Mouse (Mus musculus) neutrophil, adult 5-6 weeks (primary cell): ENCODE results near the gene Drc3. TPM values are rescaled to one million over a fixed set of nuclear protein-coding genes. Genes with fewer than 3 reads are reported as not detected.

Experiments
- ATAC-seq: fragments of 151-379, 151-347 bp; 2 replicates; pipeline ENCODE4 v1.8.0; 2017; ENCODE audit warnings: mild to moderate bottlenecking, moderate TSS enrichment; ENCODE audit not compliant: insufficient number of reproducible peaks, poor library complexity, low FRiP score, severe bottlenecking; ENCODE audit errors: extremely low read depth
- total RNA-seq: library from RNA; stranded (forward); fragments of 200-1000 nt; gene quantifications from 2 replicates; pipeline ENCODE4 v1.2.3, GENCODE M21; 2017

The Drc3 gene
- 0.37 and 0.58 TPM in 2 replicates for total RNA-seq

DNA sequence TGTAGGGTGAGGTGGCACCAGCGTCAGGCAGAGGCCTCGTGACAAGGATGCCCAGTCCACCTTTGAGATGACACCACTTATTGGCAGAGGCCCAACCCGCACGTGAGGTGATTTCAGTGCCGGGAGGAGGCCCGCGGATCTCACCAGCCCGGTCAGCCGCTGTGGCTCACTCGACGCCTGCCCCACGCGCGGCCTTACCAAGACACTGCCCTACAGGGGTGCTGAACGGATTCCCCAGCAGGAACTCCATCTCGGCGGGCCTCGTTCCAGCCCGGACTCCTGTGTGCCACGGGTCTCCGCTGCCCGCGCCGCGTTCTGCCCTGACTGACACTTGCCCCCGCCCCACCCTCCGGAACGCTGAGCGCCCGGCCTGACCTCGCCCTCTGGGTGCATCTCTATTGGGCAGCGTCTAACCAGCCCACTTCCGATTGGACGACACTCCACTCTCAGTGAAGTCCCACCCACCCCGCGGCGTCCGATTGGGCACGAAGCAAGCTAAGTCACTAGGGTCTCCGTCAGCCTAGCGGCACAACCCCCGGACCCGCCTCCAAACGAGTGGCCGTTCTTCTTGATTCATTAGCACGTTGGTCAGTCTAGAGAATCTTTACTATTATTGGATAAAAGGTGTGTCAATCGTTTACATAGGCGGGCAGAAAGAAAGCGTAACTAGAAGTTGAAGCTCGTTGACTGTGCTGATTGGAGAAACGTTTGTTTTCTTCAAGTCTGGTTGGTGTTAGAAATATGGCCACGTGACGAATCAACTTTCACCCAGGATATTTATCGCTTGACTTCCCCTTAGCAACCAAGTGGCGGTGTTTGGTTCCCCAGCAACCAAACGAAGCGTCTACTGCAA, at the start of gene Drc3, which contains the start of gene Tom1l2:
Drc3 (plus strand) TSS at position 771 of the 853 bp plus-strand sequence.
Tom1l2 (minus strand) TSS at position 347 of the 853 bp plus-strand sequence.
- ATAC-seq: peak; percentile 93

DNA sequence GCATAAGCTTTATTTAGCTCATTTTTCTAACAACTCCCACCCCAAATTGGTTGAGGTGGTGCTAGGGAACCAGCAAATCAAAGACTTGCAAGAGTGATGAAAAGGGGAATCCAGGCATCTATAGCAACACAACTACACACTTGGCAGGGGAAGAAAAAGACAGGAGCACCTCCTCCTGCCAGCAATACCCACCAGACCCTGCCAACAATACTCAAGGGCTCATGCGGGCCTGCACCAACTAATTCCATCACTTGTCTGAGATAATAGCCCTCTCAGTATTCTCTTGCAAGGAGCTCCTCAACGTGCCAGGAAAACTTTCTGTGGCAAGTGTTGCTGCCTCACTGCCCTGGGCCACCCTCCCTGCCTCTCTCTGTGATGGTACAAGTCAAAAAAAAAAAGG, 49.6 kb upstream of the Drc3 start:
- no peak for ATAC-seq

DNA sequence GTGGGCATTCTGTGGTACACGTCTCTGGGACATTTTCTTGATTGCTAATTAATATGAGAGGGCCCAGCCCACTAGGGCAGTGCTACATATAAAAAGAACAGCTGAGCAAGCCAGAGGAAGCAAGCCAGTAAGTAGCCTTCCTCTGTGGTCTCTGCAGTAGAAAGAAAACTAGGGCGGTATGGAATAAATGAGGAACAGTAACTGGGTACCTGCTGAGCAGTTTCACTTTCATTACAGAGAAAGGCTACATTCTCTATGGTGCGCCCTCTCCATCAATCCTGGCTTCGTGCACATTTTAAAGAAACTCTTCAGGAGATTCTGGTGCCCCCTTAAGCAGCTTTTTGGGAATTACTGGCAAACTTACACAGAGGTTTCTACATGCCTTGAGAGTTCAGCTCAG, 47.5 kb upstream of the Drc3 start:
- peak; percentile 72 for ATAC-seq

GRCm38 (mm10) chr11:60306834-60307233, 46.3 kb upstream of the Drc3 start:
- ATAC-seq: no peak

DNA sequence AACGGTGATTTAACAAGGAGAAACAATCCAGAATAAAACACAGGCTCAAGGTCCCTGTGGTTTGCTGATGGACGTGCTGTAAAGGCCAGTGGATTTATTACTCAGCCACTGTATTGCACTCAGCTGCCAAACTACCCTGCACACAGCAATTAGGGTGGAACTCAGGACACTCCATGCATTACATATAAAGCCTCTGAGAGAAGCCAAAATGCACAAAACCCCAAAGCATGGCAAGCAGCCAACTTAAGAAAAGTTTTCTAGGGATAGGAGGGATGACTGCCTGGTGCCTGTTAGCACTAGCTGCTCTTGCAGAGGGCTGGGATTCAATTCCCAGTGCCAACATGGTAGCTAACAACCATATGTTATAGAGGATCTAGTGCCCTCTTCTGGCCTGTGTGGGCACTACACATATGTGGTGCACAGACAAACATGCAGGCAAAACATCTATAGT, 45.7 kb upstream of the Drc3 start:
- ATAC-seq: no peak

DNA sequence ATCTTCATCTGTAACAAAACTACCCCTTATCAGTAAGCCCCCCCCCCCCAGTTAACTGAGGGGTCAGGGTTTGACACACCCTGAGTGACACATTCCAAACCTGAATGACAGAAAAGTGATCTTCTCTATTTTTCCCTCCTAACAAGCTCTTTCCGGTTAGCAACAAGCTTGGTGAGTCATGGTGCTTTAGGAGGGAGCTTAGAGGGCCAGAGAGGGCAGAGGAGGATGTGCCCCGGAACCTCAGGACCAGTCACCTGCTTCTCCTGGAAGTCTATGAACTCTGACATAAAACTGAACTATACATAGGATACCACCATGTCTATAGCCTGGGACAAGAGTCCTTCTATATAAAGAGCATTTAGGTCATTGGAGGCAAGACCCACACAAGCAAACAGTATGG, 45.1 kb upstream of the Drc3 start:
- no peak for ATAC-seq

- no peak for ATAC-seq
Measured at GRCm38 (mm10) chr11:60308506-60309116, 44.5 kb upstream of the Drc3 start.

GRCm38 (mm10) chr11:60309875-60310274, 43.3 kb upstream of the Drc3 start:
- no peak for ATAC-seq

DNA sequence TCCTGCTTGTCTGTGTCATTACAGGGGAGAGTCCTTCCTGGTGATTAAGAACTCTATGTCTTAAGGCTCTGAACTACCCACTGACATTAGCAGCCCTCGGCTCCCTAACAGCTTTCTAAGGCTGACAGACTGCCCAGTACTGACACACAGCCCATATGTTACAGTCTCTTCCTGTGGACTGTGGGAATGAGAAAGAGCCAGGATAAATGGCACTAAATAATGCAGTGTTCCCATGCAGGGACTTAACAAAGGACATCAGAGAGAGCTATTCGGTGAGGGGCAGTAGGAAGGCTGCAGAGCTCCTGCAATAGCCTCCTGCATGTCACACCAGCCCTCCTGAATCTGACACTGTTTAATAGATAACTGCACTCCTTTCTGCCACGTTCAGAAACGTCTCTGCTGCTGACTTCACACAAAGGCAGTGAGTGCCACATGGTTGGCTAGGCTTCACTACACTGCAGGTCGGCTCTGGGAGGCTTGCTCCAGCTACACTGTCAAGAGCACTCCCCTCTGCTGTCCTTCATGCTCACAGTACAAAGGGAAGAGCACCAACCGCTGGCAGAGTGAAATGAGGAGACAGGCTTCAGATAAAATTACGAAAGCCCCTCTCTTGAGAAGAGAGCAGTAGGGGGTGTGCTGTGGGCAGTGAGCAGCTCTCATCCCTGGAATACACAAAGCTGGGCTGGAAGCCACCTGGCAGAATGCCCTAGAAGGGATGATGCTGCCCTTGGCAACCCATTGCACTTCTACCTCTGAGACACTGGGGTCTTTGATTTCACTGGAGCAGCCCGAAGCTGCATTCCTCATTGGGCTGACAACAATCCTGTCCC, 41.9 kb upstream of the Drc3 start:
- ATAC-seq: no peak

DNA sequence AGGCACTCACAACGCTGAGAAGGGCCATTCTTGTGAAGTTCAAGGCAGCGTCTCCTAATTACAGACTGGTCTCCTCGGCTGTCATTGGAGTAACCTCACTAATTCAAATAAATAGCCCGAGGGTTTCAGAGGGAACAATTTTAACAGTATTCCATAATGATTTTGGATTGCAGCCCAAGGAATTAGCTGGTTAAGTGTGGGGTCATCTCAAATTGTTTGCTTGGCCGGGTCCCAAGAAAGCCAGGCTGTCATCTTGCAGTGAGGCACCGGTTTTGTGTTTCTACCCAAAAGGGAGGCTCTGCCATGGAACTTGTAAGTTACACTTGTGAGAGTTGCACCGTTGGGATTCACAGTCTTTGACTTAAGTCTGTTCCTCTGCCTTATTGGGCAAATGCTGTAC, 36.9 kb upstream of the Drc3 start:
- ATAC-seq: no peak

- ATAC-seq: no peak
Measured at GRCm38 (mm10) chr11:60316883-60317282, 36.2 kb upstream of the Drc3 start.

- no peak for ATAC-seq
Measured at GRCm38 (mm10) chr11:60317376-60318102, 35.6 kb upstream of the Drc3 start.

- no peak for ATAC-seq
Measured at GRCm38 (mm10) chr11:60318716-60319115, 34.4 kb upstream of the Drc3 start.

- no peak for ATAC-seq
Measured at GRCm38 (mm10) chr11:60319257-60320066, 33.7 kb upstream of the Drc3 start.

DNA sequence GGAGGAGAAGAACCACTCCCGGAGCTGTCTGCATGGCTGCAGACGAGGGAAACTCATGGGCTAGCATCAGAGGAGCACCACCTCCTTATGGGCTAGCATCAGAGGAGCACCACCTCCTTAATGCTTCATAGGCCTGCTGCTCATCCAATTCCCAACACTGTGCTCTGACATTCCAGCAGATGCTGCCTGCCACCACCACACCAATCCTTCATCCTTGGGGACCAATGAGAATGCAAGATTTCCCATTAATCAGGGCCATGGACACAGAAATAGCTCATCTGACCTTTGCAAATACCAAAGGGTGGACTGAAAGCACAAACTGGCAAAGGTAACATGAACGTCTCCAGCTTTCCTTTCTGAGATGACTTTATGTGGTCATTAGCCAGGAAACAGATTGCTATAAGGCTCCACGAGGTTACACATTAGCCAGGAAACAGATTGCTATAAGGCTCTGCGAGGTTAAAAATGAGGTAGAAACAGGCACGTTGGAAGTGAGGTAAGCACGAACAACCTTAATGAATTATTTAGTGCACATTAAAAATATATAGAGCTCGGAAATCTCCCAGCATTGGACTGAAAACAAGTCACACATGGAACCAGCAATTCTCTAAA, 32.6 kb upstream of the Drc3 start:
- no peak for ATAC-seq

DNA sequence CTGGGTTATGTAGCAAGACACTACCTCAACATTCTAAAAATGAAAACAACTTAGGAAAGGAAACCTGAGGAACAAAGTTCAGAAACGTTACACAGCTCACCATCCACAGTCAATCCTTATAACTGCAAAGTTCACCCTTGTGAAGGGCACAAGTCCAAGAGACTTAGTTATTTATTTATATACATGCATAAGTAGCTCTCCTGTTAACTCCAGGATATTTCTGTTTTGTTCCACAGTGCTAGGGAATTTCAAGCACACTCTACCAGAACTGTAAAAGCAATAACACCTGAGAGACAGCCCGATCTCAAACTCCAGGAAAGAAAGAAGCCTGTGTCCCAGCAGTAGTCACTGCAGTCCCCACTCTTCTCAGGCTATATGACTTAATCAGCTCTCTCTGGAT, 31.7 kb upstream of the Drc3 start:
- no peak for ATAC-seq

DNA sequence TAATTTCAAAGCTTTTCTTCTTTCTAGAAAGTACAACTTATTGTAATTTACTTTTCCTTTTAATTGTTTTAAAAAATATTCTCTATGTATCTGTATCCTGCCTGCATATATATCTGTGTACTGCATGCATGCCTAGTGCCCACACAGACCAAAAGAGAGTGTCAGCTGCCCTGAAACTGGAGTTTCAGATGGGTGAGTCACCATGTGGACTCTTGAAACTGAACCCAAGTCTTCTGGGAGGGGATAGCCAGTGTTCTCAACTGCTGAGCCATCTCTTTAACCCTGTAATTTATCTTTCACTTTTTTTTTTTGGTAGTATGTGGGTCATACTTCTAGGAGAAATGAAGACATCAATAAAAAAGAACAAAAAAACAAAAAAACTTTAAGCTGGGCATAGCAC, 29.4 kb upstream of the Drc3 start:
- ATAC-seq: no peak

DNA sequence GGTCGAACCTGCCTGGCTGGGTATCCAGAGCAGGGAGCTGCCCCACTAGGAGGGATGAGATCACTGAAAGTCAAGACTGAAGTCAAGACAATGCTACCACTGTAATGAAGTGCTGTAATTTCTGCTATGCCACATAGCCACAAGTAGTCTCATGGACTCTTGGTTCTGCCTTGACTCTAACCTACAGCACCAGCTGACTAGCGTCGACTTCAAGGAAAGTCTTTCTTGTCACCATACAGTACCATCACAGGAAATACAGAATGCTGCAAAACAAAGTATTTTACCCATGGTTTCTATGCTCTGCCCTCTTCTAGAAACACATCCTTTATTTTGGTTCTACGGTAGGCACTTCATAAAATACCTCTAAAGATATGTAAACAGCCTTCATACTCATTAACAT, 22.6 kb upstream of the Drc3 start:
- no peak for ATAC-seq
